28 mouse cellular contexts compared by ENCODE assay signal in genomic region chr16:17239409-17239808, GRCm38 (mm10). TPM values are rescaled to one million over a fixed set of nuclear protein-coding genes. Genes with fewer than 3 reads are reported as not detected.
DNase-seq lines count a peak whose midpoint lies in the region; ATAC-seq and TF ChIP-seq lines count a peak whose summit lies in the region.
"Had no signal": no experiment of that assay in that cellular context is flagged by ENCODE, and none has a peak within 500 bp of the region (broad histone marks: within the 10 kb centered on the region; RNA-seq: fewer than 3 reads in every experiment).

No protein-coding gene starts in this region.

- ATAC-seq in kidney, embryonic 14.5 days (ENCODE audit: low FRiP score, low TSS enrichment), result no peak
- no peak for ATAC-seq in stomach, embryonic 14.5 days (ENCODE audit: insufficient number of reproducible peaks, insufficient read depth, low FRiP score, low read depth)
- no peak for ATAC-seq in stomach, postnatal 0 days (ENCODE audit: low FRiP score, low TSS enrichment)
- peak; percentile 16; the same call in 1 of the 2 replicates for ATAC-seq in megakaryocyte progenitor cell, adult 5-6 weeks (replicated peaks; ENCODE audit: poor library complexity)
- ATAC-seq: forebrain, postnatal 0 days; lung, postnatal 0 days; midbrain, embryonic 13.5 days had no signal

- TF ChIP-seq CTCF in kidney, adult 2 months (conservative IDR thresholded peaks at IDR 0.05; ENCODE audit: insufficient read depth, insufficient read length, low read depth, low read length), result no peak
- TF ChIP-seq CTCF in stomach, postnatal 0 days (IDR thresholded peaks at IDR 0.05; ENCODE audit: low read depth), result no peak

- no peak for TF ChIP-seq POLR2A in kidney, adult 2 months (IDR thresholded peaks at IDR 0.05; ENCODE audit: low read depth, low read length)

- H3K4me1 ChIP-seq in kidney, adult 2 months (ENCODE audit: control insufficient read depth, insufficient read depth, low read length), result peaks cover 6% of the 10 kb centered on the region; the same call in 1 of the 2 replicates
- peaks cover 34% of the 10 kb centered on the region for H3K4me1 ChIP-seq in kidney, embryonic 14.5 days (ENCODE audit: control insufficient read depth, insufficient read depth, low read length)
- peaks cover 28% of the 10 kb centered on the region for H3K4me1 ChIP-seq in stomach, embryonic 14.5 days (ENCODE audit: control insufficient read depth, insufficient read depth, low read length)
- H3K4me1 ChIP-seq in stomach, postnatal 0 days (replicated peaks; ENCODE audit: control insufficient read depth, insufficient read depth), result peaks cover 14% of the 10 kb centered on the region

- H3K4me2 ChIP-seq in kidney, embryonic 14.5 days (replicated peaks; ENCODE audit: low read depth, low read length), result no peak overlapping the region
- no peak overlapping the region for H3K4me2 ChIP-seq in stomach, embryonic 14.5 days (replicated peaks; ENCODE audit: low read depth, low read length)
- no peak overlapping the region for H3K4me2 ChIP-seq in stomach, postnatal 0 days (replicated peaks; ENCODE audit: low read depth)
- H3K4me2 ChIP-seq: embryonic facial prominence, embryonic 15.5 days; forebrain, embryonic 12.5 days; heart, embryonic 15.5 days; hindbrain, embryonic 13.5 days; limb, embryonic 15.5 days; liver, embryonic 13.5 days; midbrain, embryonic 13.5 days; neural tube, embryonic 13.5 days had no signal

- TF ChIP-seq EP300 in stomach, postnatal 0 days (optimal IDR thresholded peaks at IDR 0.05), result no peak

- no peaks in the 10 kb centered on the region for H3K27me3 ChIP-seq in kidney, adult 2 months (replicated peaks; ENCODE audit: control insufficient read depth, insufficient read depth, low read length)
- no peaks in the 10 kb centered on the region for H3K27me3 ChIP-seq in kidney, embryonic 14.5 days (ENCODE audit: control insufficient read depth, insufficient read depth, low read length)
- no peaks in the 10 kb centered on the region for H3K27me3 ChIP-seq in stomach, embryonic 14.5 days (ENCODE audit: control insufficient read depth, insufficient read depth, low read length)
- H3K27me3 ChIP-seq in stomach, postnatal 0 days (ENCODE audit: control insufficient read depth, insufficient read depth, low read length), result no peaks in the 10 kb centered on the region
- H3K27me3 ChIP-seq: embryonic facial prominence, embryonic 15.5 days; forebrain, embryonic 12.5 days; heart, embryonic 15.5 days; hindbrain, embryonic 13.5 days; limb, embryonic 15.5 days; liver, embryonic 13.5 days; midbrain, embryonic 13.5 days; neural tube, embryonic 13.5 days had no signal

- H3K4me3 ChIP-seq in kidney, adult 2 months (ENCODE audit: insufficient read depth, low read depth, low read length), result no peak overlapping the region
- no peak overlapping the region for H3K4me3 ChIP-seq in kidney, embryonic 14.5 days (ENCODE audit: low read length)
- H3K4me3 ChIP-seq in stomach, embryonic 14.5 days (ENCODE audit: low read depth, low read length), result no peak overlapping the region
- H3K4me3 ChIP-seq in stomach, postnatal 0 days (ENCODE audit: low read depth, low read length), result no peak overlapping the region
- H3K4me3 ChIP-seq: embryonic facial prominence, embryonic 10.5 days; embryonic facial prominence, embryonic 15.5 days; forebrain, embryonic 12.5 days; heart, embryonic 15.5 days; hindbrain, embryonic 13.5 days; limb, embryonic 10.5 days; limb, embryonic 15.5 days; liver, embryonic 13.5 days; midbrain, embryonic 13.5 days; neural tube, embryonic 13.5 days had no signal

- DNase-seq in kidney, adult 2 months, result peak; percentile 65
- no peak for DNase-seq in stomach, postnatal 0 days (ENCODE audit: low spot score)
- DNase-seq in yolk sac, embryonic 10.5 days (ENCODE audit: low spot score), result no peak
- DNase-seq: adrenal gland, adult 8-10 months; B cell, adult 2 months; cerebellum, adult 2 months; cerebellum, postnatal 14 days; forebrain, postnatal 0 days; heart, postnatal 36 days; layer of hippocampus, adult 9-11 months; liver, embryonic 13.5 days; lung, adult 18-20 months; lung, postnatal 4 days; right cerebral cortex, postnatal 14 days; thymus, postnatal 4 days had no signal

- no peaks in the 10 kb centered on the region for H3K9me3 ChIP-seq in kidney, embryonic 14.5 days (ENCODE audit: control insufficient read depth, low read length)
- H3K9me3 ChIP-seq in stomach, embryonic 14.5 days (ENCODE audit: control insufficient read depth, low read depth, low read length), result no peaks in the 10 kb centered on the region
- no peaks in the 10 kb centered on the region for H3K9me3 ChIP-seq in stomach, postnatal 0 days (ENCODE audit: control insufficient read depth, low read length)
- H3K9me3 ChIP-seq: embryonic facial prominence, embryonic 10.5 days; embryonic facial prominence, embryonic 15.5 days; forebrain, embryonic 12.5 days; heart, embryonic 15.5 days; hindbrain, embryonic 13.5 days; limb, embryonic 10.5 days; limb, embryonic 15.5 days; liver, embryonic 13.5 days; midbrain, embryonic 13.5 days; neural tube, embryonic 13.5 days had no signal

- H3K9ac ChIP-seq in kidney, embryonic 14.5 days (ENCODE audit: low read depth, low read length), result no peak overlapping the region
- H3K9ac ChIP-seq in stomach, embryonic 14.5 days (replicated peaks; ENCODE audit: low read depth, low read length), result no peak overlapping the region
- no peak overlapping the region for H3K9ac ChIP-seq in stomach, postnatal 0 days (ENCODE audit: low read length)
- H3K9ac ChIP-seq: embryonic facial prominence, embryonic 15.5 days; forebrain, embryonic 12.5 days; forebrain, postnatal 0 days; heart, embryonic 15.5 days; hindbrain, embryonic 13.5 days; limb, embryonic 15.5 days; liver, embryonic 13.5 days; midbrain, embryonic 13.5 days; neural tube, embryonic 13.5 days had no signal

- 57% methylated on average over 2 of the region's 2 CpGs for WGBS in kidney, adult 2 months
- 83% methylated on average over 2 of the region's 2 CpGs for WGBS in kidney, embryonic 14.5 days
- 64% methylated on average over 2 of the region's 2 CpGs for WGBS in stomach, embryonic 14.5 days
- 48% methylated on average over 2 of the region's 2 CpGs for WGBS in stomach, postnatal 0 days

- H3K36me3 ChIP-seq in kidney, adult 2 months (ENCODE audit: control insufficient read depth, insufficient read depth, low read length), result no peaks in the 10 kb centered on the region
- no peaks in the 10 kb centered on the region for H3K36me3 ChIP-seq in kidney, embryonic 14.5 days (ENCODE audit: control insufficient read depth, insufficient read depth, low read length)
- H3K36me3 ChIP-seq in stomach, embryonic 14.5 days (ENCODE audit: control insufficient read depth, insufficient read depth, low read length), result no peaks in the 10 kb centered on the region
- no peaks in the 10 kb centered on the region for H3K36me3 ChIP-seq in stomach, postnatal 0 days (ENCODE audit: control insufficient read depth, insufficient read depth, low read length)
- H3K36me3 ChIP-seq: embryonic facial prominence, embryonic 10.5 days; embryonic facial prominence, embryonic 15.5 days; forebrain, embryonic 12.5 days; heart, embryonic 15.5 days; hindbrain, embryonic 13.5 days; limb, embryonic 15.5 days; liver, embryonic 13.5 days; midbrain, embryonic 13.5 days; neural tube, embryonic 13.5 days had no signal

- no peak overlapping the region for H3K27ac ChIP-seq in kidney, adult 2 months (ENCODE audit: insufficient read depth, low read depth, low read length)
- no peak overlapping the region for H3K27ac ChIP-seq in kidney, embryonic 14.5 days (ENCODE audit: low read depth, low read length)
- peak overlapping the region; percentile 16; the same call in 1 of the 2 replicates for H3K27ac ChIP-seq in stomach, embryonic 14.5 days (ENCODE audit: low read length)
- H3K27ac ChIP-seq in stomach, postnatal 0 days (replicated peaks), result no peak overlapping the region
- H3K27ac ChIP-seq: embryonic facial prominence, embryonic 10.5 days; embryonic facial prominence, embryonic 15.5 days; forebrain, embryonic 12.5 days; heart, embryonic 15.5 days; hindbrain, embryonic 13.5 days; limb, embryonic 10.5 days; limb, embryonic 15.5 days; liver, embryonic 13.5 days; midbrain, embryonic 13.5 days; neural tube, embryonic 13.5 days had no signal

RNA-seq across cellular contexts. Expression of gene Hic2, which starts 6.0 kb away (rescaled TPM):
- polyA plus RNA-seq in kidney, adult 2 months (2012; rRNA removed), result 1.5 and 1.8 TPM in 2 replicates
- 4.0 and 4.3 TPM in 2 replicates for polyA plus RNA-seq in kidney, embryonic 14.5 days (2014; fragmentation: Nextera tagmentation; extraction: Ambion mirVana)
- polyA plus RNA-seq in stomach, embryonic 14.5 days (2014; fragmentation: Nextera tagmentation; extraction: Ambion mirVana), result 4.8 and 5.2 TPM in 2 replicates
- polyA plus RNA-seq in stomach, postnatal 0 days (2015; fragmentation: Nextera tagmentation; extraction: Ambion mirVana), result 2.1 and 2.4 TPM in 2 replicates
- total RNA-seq in megakaryocyte progenitor cell, adult 5-6 weeks (2015), result 1.8 and 1.9 TPM in 2 replicates
- total RNA-seq in megakaryocyte progenitor cell, adult 5-6 weeks (2017), result 2.1 and 2.3 TPM in 2 replicates

RNA-seq across cellular contexts. Expression of gene Rimbp3, which starts 31.0 kb away (rescaled TPM):
- 0.05 and 0.08 TPM in 2 replicates for polyA plus RNA-seq in kidney, adult 2 months (2012; rRNA removed)
- 0.27 and 0.37 TPM in 2 replicates for polyA plus RNA-seq in kidney, embryonic 14.5 days (2014; fragmentation: Nextera tagmentation; extraction: Ambion mirVana)
- 0.65 and 0.69 TPM in 2 replicates for polyA plus RNA-seq in stomach, embryonic 14.5 days (2014; fragmentation: Nextera tagmentation; extraction: Ambion mirVana)
- 0.18 TPM in 2 replicates for polyA plus RNA-seq in stomach, postnatal 0 days (2015; fragmentation: Nextera tagmentation; extraction: Ambion mirVana)
- total RNA-seq in megakaryocyte progenitor cell, adult 5-6 weeks (2015), result 0.69 and 0.95 TPM in 2 replicates
- 0.58 and 1.3 TPM in 2 replicates for total RNA-seq in megakaryocyte progenitor cell, adult 5-6 weeks (2017)
- polyA plus RNA-seq: lung, postnatal 0 days had no signal

RNA-seq across cellular contexts. Expression of gene Tmem191c, which starts 36.5 kb away (rescaled TPM):
- 7.7 and 8.0 TPM in 2 replicates for polyA plus RNA-seq in kidney, adult 2 months (2012; rRNA removed)
- polyA plus RNA-seq in kidney, embryonic 14.5 days (2014; fragmentation: Nextera tagmentation; extraction: Ambion mirVana), result 10.2 and 11.1 TPM in 2 replicates
- polyA plus RNA-seq in stomach, embryonic 14.5 days (2014; fragmentation: Nextera tagmentation; extraction: Ambion mirVana), result 11.7 and 11.8 TPM in 2 replicates
- polyA plus RNA-seq in stomach, postnatal 0 days (2015; fragmentation: Nextera tagmentation; extraction: Ambion mirVana), result 8.8 and 10.6 TPM in 2 replicates
- total RNA-seq in megakaryocyte progenitor cell, adult 5-6 weeks (2015), result 4.2 and 5.2 TPM in 2 replicates
- 5.5 and 8.8 TPM in 2 replicates for total RNA-seq in megakaryocyte progenitor cell, adult 5-6 weeks (2017)

RNA-seq across cellular contexts. Expression of gene Ube2l3, which starts 37.0 kb away (rescaled TPM):
- polyA plus RNA-seq in kidney, adult 2 months (2012; rRNA removed), result 64.6 and 73.6 TPM in 2 replicates
- 376 and 405 TPM in 2 replicates for polyA plus RNA-seq in kidney, embryonic 14.5 days (2014; fragmentation: Nextera tagmentation; extraction: Ambion mirVana)
- polyA plus RNA-seq in stomach, embryonic 14.5 days (2014; fragmentation: Nextera tagmentation; extraction: Ambion mirVana), result 325 and 353 TPM in 2 replicates
- polyA plus RNA-seq in stomach, postnatal 0 days (2015; fragmentation: Nextera tagmentation; extraction: Ambion mirVana), result 276 and 278 TPM in 2 replicates
- 312 and 333 TPM in 2 replicates for total RNA-seq in megakaryocyte progenitor cell, adult 5-6 weeks (2015)
- total RNA-seq in megakaryocyte progenitor cell, adult 5-6 weeks (2017), result 87.5 and 107 TPM in 2 replicates
